Mouse (Mus musculus) kidney, postnatal 4 days (tissue): ENCODE results near the gene Ppt1.

Source experiments
- DNase-seq, 2 experiments: peaks; one replicate each; pipeline ENCODE4 v3.0.0; 2021; ENCODE audit warnings: mixed read lengths in 2 of 2

The Ppt1 gene

DNA sequence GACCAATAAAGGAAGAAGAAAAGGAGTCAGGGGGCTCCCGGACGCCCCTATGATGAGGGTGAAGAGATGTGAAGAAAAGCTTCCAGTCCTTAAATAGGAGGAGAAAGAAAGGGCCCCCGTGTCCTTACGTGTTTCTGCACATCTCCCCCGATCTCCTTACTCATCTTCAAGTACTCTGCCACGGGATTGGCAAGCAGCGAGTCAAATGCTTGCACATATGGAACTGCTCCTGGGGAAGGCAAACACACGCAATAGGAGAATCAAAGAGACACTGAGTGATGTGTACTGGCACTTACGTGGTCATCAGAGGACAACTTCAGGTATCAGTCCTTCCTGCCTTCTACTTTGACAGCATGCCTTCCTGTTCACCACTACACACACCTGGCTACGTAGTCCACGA is 35.2 kb downstream of the Ppt1 start:
- no peak for DNase-seq

DNA sequence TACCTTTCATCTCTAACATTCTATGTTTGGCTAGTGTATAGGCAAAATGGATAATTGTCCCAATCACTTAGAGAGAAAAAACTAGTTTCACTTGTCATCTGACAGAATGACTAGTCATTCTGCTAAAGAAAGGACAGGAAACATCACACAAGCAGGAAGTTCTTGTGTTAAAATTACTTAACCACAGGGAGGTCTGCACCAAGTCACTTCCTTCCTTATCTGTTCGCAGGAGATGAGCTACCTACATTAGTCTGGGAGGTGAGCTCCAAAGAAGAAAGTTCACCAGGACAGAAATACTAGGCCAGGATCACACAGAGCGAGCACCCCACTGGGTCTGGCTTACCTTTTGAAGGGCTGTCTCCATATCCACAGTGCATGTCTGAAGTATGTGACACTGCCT is 35.9 kb downstream of the Ppt1 start:
- DNase-seq: no peak

DNA sequence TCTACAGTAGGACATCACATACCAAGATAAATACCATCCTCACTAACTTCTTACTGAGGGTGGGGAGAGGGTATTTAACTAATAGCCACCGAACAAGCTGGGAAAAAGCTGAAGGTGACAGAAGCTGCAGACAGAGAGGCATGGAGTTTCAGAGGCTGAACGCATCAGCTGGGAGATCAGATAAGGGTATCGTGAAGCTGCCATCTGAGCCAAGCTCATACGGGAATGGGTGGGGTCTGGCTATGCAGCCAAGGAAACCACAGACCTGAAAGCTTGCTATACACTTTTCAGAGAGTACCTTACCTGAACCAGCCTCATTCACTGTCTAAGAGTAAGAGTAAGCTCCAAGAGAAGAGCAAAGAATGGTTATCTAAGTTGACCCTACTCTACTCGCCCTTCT is 37.0 kb downstream of the Ppt1 start:
- DNase-seq: no peak

DNA sequence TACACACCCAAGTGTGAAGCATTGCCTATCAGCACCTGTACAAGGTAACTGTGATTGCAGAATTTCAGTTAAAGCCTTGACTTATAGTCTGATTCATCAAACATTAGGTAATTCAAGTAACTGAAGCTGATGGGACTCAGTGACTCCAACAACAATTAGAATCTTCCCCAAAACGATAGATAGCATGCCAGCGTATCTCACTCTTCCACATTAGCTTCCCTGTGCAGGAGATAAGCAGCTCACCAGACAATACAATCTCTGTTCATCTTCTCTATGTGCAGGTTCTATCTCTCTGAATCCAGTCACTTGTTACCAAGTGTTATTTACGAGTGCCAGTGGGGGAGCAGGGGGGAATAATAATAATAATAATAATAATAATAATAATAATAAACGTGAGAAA is 37.5 kb downstream of the Ppt1 start:
- no peak for DNase-seq

DNA sequence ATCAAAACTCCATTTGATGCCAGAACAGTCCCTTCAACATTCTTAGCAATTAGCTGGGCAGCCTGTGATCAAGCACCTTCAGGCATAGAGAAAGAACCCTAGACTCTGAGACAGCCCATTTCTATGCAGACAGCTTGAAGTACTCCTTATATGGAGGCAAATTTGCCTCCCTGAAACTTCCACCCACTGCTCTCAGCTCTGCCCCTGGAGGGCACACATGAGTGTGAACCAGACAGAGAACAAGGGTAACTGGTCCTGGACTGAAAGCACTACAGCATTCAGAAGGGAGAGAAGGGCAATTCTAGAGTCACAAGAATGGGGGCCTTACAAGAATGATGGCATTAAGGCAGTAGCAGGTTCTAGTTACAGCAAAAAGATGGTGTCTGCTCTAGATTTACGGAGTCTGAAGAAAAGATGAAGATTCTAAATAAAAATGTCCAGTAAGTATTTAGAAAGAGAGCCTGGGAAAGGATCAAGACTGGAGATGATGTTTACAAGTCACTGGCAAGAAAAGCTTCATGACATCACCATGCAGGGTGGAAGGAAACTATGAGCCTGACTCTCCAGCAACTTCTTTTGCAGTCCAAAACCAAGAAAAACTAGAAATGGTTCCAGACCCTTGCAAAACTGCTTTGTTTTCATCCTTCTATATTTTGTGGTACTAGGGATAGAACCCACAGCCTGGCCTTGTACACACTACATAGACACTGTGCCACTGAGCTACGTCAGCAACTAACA is 42.5 kb downstream of the Ppt1 start:
- no peak for DNase-seq

DNA sequence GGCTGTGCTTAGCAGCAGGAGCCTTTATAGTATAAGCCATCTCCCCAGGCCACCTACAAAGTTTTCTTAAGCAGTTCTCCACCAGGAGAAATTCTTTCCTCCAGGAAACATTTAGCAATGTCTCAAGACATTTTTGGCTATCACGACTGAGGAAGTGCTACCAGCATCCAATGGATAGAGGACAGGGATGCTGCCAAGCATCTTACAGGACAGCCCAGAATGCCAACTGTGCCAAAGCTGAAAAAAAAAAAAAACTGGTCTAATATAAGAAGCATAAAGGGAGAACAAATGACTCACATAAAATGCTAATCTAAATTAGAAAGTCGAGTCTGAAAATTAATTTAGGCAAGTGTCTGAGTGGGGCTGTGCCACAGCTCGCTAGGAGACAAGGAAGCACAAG is 46.5 kb downstream of the Ppt1 start:
- no peak for DNase-seq

DNA sequence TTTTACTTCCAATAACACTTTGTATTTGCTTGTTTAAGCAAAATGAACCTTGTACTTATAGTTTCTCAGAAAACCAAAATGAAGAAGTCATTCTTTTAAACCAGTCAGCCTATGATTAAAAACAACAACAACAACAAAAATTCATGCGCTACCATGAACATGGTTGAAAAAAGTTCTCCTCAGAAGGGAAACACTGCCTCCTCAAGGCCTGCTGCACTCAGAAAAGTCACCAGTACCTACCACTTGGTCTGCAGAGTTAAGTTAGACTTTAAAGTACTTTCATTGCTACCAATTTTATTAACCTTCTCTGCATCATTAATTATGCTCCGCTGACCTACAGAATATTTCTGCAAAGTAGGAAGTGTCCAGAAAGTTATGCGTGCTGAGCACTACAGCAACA is 47.3 kb downstream of the Ppt1 start:
- no peak for DNase-seq

DNA sequence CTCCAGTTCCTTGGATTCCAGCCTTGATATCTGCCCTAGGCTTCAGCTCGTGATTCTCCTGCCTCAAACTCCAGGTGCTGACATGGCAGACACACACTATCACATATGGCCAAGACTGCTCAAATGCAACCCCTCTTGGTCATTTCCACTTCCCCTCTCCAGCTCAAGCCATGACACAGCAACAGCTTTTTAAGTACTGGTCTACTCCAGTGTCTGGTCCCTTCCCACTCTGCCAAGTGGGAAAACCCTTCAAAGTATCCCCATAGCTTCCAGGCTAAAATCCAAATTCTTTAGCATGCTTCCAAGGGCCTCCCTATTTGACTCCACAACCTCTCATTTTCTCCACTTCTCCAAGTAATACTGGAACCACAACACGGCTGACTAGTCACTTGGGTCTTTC is 48.0 kb downstream of the Ppt1 start:
- no peak for DNase-seq

DNA sequence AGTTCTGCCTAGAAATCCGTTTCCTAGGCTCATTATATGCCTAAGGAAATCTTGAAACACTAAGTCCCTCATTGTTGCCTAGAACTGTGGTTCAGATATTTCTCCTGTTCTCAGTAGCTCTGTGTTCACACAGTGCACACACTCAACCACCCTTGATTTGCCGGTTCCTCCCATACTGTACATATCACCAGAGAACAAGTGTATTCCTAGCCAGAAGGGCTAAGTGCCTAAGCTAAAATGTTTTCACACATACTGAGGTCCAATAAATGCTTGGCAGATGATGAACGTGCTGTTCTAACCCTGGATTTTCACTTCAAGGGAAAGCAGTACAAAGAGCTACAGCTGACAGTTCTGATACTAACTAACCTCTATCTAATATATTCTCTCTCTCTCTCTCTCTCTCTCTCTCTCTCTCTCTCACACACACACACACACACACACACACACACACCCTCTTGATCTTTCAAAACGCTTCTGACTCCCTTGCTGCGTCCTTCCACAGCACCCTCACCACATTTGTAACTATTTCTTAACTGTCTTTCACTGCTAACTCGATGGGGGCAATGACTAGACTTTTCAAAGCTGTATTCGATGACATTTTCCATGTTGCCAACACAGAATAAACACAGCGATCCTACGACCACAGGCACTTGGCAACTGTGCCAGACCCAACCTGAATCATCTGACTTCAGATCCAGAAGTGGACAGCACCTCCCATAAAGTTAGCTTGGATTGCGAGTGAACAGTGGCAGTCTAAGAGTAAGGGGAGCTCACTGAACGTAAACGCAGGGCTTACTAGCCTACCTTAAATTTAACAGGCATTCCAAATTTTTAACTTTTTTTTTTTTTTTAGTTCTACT is 48.7 kb downstream of the Ppt1 start:
- DNase-seq: peak in 1 of 2 experiments; percentile 21

DNA sequence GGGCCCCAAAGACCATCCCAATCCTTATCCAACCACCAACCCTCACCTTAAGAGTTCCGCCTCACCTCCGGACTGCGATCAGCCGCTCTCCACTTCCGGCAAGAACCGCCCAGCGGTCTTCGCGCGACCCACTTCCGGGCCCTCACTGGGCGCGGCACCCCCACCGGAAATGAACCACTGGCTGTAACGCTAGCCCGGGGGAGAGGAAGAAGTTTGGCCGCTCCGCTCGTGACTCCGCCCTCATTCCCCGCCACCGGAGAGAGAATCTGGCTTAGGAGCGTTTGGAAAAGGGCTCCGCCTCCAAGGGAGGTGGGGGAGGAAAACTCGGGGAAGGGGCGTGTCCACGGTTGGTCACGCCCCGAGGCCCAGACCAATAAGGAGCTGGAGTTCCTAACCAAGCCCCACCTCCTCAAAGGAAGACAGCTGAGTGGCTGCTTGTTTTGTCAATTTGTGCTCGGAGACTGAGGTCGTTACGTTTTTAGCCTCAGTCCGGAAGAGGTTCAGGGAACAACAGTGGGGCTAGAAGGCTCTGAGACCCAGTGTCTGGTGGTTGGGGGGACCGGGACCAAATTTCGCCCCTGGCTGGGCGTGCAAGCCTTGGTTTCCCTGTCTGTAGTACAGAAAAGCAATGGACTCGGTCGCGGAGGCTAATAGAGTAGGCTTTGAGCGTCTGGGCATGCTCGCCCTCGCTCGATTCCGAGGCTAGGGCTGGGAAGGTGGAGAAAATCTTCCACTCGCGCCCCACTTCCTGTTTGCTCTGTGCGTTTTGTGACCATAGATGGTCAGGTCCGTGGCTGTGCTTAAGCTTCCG is 49.9 kb downstream of the Ppt1 start, which contains the start of gene Cap1:
Gene Cap1, minus strand, starts transcription at position 289 of the 811 bp plus-strand sequence.
- peak; percentile 97 to 99 for DNase-seq

DNA sequence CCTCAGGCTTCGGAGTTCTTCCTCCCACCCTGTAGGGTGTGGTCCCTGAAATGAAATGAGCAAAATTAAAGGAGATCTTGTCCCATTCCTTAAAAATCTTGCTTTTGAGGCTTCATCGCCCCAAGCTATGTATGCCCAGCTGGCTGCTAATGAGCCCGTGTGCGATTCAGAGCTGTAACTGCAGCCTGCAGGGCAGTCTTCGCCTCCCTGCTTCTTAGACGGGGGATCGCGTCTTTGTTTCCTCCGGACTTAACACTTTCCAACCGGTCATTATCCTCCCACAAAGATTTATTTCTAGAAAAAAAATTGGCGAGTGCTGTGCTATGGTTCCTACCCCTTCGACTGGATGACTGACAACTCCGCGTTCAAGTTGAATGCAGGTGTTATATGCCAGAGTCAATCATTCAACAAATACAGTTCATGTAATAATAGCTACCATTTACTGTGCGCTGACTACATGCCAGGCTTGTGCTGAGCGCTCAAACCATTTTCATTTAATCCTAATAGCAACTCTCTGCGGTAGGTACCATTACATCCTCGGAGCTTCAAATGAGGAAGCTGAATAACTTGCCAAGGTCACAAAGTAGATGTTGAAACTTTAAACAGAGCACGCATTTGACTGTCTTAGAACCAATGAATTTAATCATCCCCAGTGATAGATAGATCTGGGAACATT is 50.7 kb downstream of the Ppt1 start:
- DNase-seq: no peak

DNA sequence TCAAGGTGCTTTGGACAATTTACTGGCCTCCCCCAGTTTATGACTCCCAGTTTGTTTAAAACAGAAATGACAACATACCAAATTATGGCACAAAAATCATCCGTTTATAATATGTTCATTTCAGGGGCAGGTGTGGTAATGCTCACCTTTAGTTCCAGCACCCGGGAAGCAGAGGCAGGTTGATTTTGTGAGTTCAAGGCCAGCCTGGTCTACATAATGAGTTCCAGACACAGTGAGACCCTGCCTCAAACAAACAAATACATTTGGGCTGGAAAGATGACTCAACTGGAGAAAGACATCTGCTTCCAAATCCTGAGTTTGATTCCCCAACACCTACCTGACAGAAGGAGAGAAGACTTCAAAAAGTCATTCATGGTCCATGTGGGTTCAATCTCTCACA is 51.3 kb downstream of the Ppt1 start:
- DNase-seq: no peak

DNA sequence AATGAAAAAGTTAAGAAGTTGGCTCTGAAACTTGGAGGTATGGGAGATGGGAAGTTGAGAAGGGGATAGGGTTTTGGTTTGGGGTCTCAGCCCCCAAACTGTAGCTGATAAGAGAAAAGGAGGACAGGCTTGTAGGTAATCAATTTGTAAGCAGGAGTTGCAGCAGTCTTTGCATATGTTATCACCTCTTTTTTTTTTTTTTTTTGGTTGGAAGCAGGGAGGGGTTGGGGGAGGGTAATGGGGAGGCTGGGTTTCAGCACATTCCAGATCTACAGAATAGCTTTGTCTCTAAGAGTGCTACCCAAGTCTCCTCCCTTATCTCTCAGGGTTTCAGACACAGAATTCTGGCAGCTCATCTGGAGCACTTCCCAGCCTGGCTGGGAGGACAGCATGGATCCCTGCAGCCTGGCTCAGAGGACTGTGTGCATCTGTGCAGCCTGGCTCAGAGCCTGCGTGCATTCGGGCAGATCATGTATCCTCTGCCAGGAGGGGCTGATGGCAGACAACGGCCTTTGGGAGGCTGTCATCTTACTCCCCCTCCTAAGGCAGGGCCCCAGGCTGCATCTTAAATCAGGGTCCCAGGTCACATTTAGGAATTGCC is 54.9 kb downstream of the Ppt1 start:
- peak; percentile 61 to 71 for DNase-seq

DNA sequence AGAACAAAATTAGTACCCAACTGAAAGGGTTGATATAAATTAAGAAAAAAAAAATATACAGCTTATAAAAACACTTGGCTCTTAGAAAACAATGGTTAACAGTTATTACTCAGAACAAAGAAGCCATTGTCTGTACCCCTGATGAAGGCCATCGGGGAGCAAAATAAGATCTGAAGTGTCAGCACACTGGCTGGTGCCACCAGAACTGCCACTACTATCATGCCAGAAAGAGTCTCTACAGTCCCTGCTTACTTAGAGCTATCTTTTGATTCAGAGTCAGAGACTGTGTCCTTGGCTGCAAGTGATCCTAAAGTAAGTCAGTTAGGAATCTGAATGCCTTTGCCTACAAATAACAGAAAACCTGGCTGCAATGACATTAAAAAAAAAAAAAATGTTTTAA is 55.6 kb downstream of the Ppt1 start:
- DNase-seq: no peak

DNA sequence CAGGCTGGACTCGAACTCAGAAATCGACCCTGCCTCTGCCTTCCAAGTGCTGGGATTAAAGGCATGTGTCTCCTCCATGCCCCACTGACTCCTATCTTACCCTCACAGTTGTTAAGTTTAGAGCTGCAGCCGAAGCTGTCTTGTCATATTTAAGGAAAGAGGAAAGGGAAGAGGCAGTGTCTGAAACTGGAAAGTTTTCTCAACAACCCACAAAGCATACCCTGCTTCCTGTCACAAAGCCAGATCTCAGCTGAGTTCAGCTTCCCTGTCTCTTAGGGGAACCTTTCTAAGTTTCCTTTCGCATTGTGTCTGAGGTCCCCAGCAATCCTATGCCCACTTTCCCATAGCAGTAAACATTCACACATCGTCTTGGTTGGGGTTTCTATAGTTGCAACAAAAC is 56.1 kb downstream of the Ppt1 start:
- DNase-seq: no peak

DNA sequence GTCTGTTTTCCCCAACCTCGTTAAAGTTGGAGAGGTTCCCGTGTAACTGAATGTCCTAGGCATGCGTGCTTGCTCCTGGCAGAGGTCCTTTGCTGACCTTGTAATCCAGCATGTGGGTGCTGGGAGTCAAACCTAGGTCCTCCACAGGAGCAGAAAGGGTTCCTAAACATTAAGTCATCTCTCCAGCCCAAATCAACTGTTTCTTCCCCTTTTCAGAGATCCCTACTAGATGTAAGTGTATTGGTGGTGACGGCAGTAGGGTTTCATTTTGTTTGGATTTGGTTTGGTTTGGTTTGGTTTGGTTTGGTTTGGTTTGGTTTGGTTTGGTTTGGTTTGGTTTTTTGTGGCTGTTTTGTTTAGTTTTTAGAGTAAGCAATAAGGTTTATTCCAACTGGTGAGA is 61.7 kb downstream of the Ppt1 start:
- DNase-seq: no peak

DNA sequence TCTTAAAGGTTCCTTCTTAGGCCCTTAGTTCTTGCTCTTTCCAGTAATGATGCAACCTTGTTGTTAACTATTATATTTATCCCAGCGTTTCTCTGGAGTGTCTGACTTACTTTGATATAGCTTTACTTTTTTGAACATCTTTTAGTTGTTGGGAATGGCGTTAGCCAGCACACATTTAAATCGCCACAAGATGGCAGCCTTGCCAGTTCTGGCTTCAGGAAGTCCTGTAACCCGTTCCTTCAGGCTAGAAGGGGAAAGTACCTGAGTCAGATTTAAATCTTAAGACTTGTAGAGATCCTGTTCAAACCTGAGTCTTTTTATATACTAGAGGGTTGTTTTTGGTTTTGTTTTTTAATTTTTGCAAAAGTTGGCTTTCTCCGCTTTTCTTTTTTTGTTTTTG is 62.3 kb downstream of the Ppt1 start:
- DNase-seq: peak; percentile 81 to 85

DNA sequence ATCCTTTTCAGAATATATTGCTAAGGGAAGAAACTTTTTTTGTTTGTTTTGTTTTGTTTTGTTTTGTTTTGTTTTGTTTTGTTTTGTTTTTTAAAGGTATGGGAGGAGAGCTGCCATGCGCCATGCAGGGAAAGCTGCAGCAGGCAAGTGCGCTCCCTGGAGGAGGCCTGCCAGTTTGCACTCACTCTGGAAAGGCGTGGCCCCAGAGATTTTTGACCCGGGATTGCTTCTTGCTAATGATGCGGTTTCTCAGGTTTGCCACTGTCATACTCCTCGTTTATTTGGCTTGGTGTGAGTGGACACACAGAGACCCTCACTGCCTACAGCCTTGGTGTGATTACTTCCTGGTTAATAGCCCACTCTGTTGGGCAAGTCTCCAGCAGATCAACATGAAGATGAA is 66.1 kb downstream of the Ppt1 start:
- DNase-seq: peak; percentile 60 to 64

DNA sequence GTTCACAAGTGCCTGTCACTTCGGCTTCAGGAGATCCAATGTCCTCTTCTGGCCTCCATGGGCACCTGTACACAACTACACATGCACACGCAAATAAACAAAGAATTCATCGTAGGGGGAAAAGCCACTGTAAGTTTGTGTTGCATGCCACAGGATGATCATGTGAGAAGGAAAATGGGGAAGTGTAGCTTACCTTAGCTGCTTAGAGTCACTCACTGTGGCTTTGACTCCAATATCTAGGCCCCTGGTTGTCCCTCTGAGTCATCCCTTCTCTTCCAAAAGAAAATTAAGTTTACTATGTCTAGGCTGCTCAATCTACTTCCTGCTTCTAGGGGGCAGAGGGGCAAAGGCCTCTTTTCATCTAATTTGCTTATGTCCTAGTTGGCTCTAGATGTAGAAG is 67.7 kb downstream of the Ppt1 start:
- DNase-seq: no peak

DNA sequence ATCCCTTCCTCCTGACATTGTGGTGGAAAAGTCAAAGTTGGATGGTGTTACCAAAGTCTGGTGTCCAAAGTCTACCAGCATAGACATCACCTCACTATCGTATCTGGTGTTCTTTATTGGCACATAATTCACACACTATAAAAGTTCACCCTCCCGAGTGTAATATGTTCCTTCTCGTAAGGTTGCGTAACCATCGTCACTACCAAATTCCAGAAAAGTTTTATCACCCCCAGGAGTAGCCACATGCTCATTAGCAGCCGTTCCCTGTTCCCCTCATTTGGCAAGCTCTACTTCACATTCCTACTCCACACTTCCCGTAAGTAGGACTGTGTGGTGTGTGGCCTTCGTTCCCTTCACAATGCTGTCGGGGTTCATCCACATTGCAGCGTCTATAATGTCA is 69.3 kb downstream of the Ppt1 start:
- DNase-seq: no peak
